Comparison of ENCODE assay signal across 28 mouse cellular contexts in the genomic region with DNA sequence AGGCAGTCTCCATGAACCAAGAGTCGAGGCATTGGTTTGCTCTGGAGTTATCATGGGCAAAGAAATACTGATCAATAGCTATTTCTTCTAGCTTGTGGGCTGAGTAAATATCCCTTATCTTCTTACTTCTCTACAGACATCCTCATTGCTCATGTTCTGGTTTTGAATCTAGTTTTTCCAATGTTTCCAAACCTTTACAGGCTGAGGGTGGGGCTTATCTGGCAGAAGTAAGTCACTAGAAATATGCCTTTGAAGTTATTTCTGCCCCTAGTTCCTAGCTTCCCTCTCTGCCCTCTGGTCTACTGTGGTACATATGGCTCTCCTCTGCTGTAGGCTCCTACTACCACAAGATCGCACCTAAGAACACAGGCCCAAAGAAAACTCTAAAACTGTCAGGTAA. TPM values are rescaled to one million over a fixed set of nuclear protein-coding genes. Genes with fewer than 3 reads are reported as not detected.
"Had no signal": no experiment of that assay in that cellular context is flagged by ENCODE, and none has a peak within 500 bp of the region (broad histone marks: within the 10 kb centered on the region; RNA-seq: fewer than 3 reads in every experiment).

No protein-coding gene starts in this region.

- H3K4me1 ChIP-seq: embryonic facial prominence, embryonic 10.5 days; embryonic facial prominence, embryonic 12.5 days; embryonic facial prominence, embryonic 13.5 days; embryonic facial prominence, embryonic 15.5 days; forebrain, embryonic 10.5 days; forebrain, embryonic 12.5 days; forebrain, embryonic 13.5 days; forebrain, embryonic 15.5 days had no signal

- H3K4me2 ChIP-seq: embryonic facial prominence, embryonic 12.5 days; embryonic facial prominence, embryonic 13.5 days; embryonic facial prominence, embryonic 15.5 days; forebrain, embryonic 12.5 days; forebrain, embryonic 13.5 days; forebrain, embryonic 15.5 days had no signal

- H3K27ac ChIP-seq: embryonic facial prominence, embryonic 10.5 days; embryonic facial prominence, embryonic 12.5 days; embryonic facial prominence, embryonic 13.5 days; embryonic facial prominence, embryonic 15.5 days; forebrain, embryonic 10.5 days; forebrain, embryonic 12.5 days; forebrain, embryonic 13.5 days; forebrain, embryonic 15.5 days; gastrocnemius, adult 2 months had no signal

- H3K4me3 ChIP-seq: embryonic facial prominence, embryonic 10.5 days; embryonic facial prominence, embryonic 12.5 days; embryonic facial prominence, embryonic 13.5 days; embryonic facial prominence, embryonic 15.5 days; erythroblast, embryonic 14.5 days; forebrain, embryonic 10.5 days; forebrain, embryonic 12.5 days; forebrain, embryonic 13.5 days; forebrain, embryonic 15.5 days; gastrocnemius, adult 2 months had no signal

- H3K9ac ChIP-seq: embryonic facial prominence, embryonic 12.5 days; embryonic facial prominence, embryonic 13.5 days; embryonic facial prominence, embryonic 15.5 days; forebrain, embryonic 12.5 days; forebrain, embryonic 13.5 days; forebrain, embryonic 15.5 days; forebrain, postnatal 0 days had no signal

- ATAC-seq: forebrain, embryonic 13.5 days; forebrain, embryonic 14.5 days; forebrain, embryonic 15.5 days; forebrain, embryonic 16.5 days; forebrain, postnatal 0 days had no signal

- H3K9me3 ChIP-seq: embryonic facial prominence, embryonic 12.5 days; embryonic facial prominence, embryonic 13.5 days; embryonic facial prominence, embryonic 15.5 days; forebrain, embryonic 10.5 days; forebrain, embryonic 12.5 days; forebrain, embryonic 15.5 days had no signal

- H3K27me3 ChIP-seq: embryonic facial prominence, embryonic 12.5 days; embryonic facial prominence, embryonic 13.5 days; embryonic facial prominence, embryonic 15.5 days; forebrain, embryonic 12.5 days; forebrain, embryonic 13.5 days; forebrain, embryonic 15.5 days had no signal

- DNase-seq: cerebellum, adult 18-20 months; cerebellum, adult 2 months; cerebellum, adult 8-10 months; cerebellum, adult 9-10 months; cerebellum, adult 9-11 months; cerebellum, postnatal 10 days; cerebellum, postnatal 14 days; cerebellum, postnatal 25 days; cerebellum, postnatal 36 days; embryo, embryonic 11 days; forebrain, postnatal 0 days; gastrocnemius, adult 2 months; gastrocnemius, postnatal 10 days; gastrocnemius, postnatal 14 days; gastrocnemius, postnatal 25 days; gastrocnemius, postnatal 36 days; heart, adult 11 months had no signal

- H3K36me3 ChIP-seq: embryonic facial prominence, embryonic 10.5 days; embryonic facial prominence, embryonic 12.5 days; embryonic facial prominence, embryonic 13.5 days; embryonic facial prominence, embryonic 15.5 days; forebrain, embryonic 10.5 days; forebrain, embryonic 12.5 days; forebrain, embryonic 15.5 days had no signal

RNA-seq across cellular contexts. Expression of gene Samd9l, which starts 20.2 kb away (rescaled TPM):
- polyA plus RNA-seq: erythroblast, embryonic 14.5 days had no signal
